Mouse (Mus musculus) cerebral cortex, adult 2 months (tissue): Measurements from ENCODE around the gene Akap13.

Experiments used
- WGBS: fragments of 180-500 bp; shearing (Covaris S2); methylation state at CpG from one replicate; pipeline ENCODE4 v1.1.7; 2018; 5-methylcytosine and 5-hydroxymethylcytosine counted together

Gene Akap13

DNA sequence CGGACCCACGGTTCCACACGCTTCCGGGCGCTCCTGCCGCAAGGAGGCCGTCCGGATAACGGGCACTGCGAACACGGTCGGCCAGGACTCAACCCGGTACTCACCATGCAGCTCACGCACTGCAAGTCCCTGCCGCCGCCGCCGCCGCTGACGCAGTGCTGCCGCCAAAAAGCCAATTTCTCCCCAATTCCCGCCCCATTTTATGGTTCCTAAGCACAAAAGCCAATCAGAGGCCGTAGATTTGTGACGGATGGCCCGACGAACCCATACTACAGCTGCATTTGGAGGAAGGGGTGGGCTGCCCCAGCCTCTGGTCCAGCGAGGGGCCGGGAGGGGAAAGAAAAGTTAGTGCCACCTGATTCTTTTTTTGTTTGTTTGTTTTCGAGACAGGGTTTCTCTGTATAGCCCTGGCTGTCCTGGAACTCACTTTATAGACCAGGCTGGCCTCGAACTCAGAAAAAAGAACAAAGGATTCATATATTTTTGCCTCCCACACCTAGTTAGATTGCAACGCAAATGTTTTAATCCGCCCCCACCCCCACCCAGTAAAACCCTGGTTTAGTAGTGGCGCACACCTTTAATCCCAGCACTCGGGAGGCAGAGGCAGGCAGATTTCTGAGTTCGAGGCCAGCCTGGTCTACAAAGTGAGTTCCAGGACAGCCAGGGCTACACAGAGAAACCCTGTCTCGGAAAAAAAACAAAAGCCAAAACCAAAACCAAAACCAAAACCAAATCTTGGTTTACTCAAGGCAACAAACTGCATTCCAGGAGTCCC is 326.8 kb downstream of the Akap13 start:
- 13% methylated on average over 36 of the region's 36 CpGs for WGBS

DNA sequence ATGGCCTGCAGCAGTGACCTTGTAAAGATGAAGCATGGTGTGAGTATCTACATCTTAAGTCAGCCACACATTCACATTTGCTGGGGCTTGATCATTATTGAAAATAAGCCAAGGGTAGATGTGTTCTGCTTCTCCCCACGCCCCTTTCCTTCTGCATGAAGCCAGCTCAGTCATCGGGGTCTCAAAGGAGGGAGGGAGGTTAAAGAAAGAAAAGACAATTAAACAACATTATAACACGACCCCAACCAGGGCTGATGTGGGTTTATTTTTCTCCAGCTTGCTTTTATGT is 327.3 kb downstream of the Akap13 start:
- 79% methylated on average over 3 of the region's 3 CpGs for WGBS

GRCm38 (mm10) chr7:75785388-75786328 is 330.3 kb downstream of the Akap13 start:
- 91% methylated on average over 14 of the region's 14 CpGs for WGBS

- WGBS: 53% methylated on average over 2 of the region's 2 CpGs
Observed at GRCm38 (mm10) chr7:75786812-75787211, 331.5 kb downstream of the Akap13 start.

DNA sequence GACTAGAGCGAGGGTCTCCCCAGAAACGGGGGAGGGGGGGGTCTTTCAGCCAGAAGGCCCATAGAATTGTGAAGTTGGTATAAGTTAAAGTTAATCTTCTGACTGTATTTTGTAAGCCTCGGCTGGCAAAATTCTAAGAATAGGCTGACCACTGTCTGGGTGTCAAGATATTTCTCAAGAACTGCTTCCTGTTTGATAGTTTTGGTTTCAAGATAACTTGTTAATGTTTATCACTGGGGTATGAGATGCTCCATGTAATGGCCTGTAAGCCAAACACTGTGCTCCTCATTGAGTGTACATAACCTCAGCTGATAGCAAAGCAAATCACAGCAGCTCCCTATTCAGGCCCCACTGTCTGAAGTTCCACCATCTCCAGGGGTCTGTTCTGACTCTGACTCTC is 332.0 kb downstream of the Akap13 start:
- WGBS: 75% methylated on average over 3 of the region's 3 CpGs

- 63% methylated on average over 4 of the region's 7 CpGs for WGBS
Observed at GRCm38 (mm10) chr7:75788069-75788800, 332.9 kb downstream of the Akap13 start.

DNA sequence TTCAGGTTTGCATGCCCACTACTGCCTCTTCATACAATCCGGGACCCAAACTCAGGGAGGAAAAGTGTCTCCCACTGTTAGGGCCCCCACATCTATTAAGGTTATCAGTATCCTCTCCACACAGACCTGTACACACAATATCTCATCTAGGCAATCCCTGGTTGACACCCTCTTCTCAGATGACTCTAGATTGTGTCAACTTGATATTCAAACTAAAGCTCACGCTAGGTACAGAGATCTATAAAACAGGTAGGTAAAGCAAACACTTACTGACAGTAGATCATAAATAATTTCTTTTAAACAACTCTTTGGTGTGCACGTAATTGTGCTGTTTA is 333.4 kb downstream of the Akap13 start:
- 90% methylated on average over 3 of the region's 3 CpGs for WGBS

DNA sequence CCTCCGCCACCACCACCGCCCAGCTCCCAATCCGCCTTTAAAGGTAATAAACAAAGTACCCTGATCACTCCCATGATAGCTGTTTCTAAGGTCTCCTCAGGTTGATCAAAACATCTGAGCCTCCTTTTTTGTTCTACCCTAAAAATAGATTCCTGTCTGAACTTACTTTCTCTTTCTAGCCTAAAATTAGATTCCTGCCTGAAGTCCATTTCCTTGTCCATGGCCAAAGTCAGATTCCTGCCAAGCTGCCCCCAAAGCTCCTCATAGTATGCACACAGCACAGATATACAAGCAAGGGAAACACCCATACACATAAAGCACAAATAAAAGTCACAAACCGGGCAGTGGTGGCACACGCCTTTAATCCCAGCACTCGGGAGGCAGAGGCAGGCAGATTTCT is 334.4 kb downstream of the Akap13 start:
- WGBS: 90% methylated on average over 6 of the region's 6 CpGs

DNA sequence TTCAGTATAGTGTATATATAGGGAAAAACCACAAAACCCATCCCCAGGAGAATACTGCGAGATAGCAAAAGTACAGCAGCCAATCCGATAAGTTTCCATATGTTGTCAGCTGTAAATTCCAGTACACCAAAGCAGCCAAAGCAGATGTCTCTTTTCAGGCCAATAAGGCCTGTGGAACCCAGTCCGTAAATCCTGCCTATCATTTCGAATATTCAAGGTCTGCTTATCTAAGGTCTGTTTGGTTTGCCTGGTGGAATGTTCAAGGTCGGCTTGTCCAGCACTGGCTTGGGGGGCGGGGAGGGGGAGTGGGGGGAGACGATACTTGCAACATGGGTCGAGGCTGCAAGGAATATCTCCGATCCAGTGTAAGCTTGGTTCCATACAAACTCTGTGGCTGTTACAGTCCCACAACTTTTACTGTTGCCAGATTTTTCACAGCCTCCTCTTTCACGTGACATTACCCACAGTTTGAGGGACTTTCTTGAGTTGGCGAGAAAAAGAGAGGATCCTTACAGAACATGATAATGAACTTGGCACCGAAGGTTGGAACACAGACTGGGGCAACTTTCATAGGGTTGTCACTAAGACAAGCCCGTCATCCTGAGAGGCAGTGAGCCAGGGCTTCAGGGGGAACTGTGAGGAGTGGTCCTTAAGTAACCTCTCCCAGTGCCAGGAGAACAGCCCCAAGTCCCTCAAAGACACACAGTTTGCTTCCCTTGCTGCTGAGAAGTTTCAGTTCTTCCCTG is 335.9 kb downstream of the Akap13 start:
- WGBS: 55% methylated on average over 13 of the region's 13 CpGs

DNA sequence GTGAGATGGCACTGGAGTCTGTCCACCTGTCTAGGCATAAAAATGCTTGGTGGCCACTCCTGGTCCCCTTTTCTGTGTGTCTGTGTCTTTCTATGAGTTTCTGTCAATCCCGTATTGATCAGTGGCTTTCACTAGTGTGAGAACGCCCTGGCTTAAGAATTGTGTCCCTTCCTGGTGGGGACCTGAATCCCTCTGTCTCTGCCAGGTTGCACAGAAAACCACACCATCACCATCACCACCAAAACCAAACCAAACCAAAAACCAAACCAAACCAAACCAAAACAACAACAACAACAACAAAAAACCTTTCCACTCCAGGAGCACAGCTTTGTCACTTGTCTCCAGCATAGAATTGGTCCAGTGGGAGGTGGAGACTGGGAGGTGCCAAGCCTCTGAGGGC is 337.8 kb downstream of the Akap13 start:
- 82% methylated on average over 2 of the region's 2 CpGs for WGBS

DNA sequence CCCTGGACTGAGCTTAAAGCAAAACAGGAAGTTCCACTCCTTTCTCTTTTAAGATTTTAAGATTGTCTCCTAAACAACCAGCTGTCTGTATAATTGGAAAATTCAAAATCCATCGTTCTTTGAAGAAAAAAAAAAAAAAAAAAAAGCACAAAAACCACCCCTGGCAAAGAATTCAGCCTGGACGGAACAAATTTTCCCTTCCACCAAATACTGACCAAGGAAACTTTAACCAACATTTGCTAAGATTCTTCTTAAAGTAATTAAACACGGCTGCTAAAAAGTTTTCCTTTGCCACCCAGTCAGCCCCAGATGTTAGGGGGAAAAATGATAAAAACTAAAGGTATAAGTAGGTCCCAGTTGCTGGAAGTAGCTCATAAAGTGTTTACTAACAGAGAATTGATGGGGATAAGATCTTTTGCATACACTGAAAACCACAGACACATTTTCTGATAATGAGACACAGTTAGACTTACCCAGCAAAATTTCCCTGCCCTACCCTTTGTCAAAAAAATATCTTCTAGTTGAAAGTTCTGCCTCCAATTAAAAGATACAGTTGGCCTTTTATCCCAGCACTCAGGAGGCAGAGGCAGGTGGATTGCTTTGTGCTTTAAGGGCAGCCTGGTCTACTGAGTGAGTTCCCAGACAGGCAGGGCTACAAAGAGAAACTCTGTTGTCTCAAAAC is 338.5 kb downstream of the Akap13 start:
- WGBS: 47% methylated on average over 3 of the region's 3 CpGs

DNA sequence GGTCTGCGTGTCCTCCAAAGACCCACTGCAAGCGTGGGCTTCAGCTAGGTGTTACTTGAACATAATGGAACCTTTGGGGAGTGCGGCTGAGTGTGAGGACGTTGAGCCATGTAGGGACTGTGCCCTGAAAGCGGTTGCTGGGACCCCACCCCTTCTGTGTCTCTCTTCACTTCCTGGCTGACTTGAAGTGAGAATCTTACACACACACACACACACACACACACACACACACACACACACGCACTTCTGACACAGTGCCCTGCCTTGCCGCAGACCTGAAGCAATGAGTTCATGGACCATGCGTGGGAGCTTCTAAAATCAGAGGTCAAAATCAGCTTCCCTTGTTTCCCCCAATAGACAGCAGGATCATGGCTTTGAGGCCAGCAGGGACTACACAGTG is 339.8 kb downstream of the Akap13 start:
- 92% methylated on average over 8 of the region's 8 CpGs for WGBS

GRCm38 (mm10) chr7:75796474-75796873 is 341.1 kb downstream of the Akap13 start:
- WGBS: 55% methylated on average over 9 of the region's 9 CpGs

DNA sequence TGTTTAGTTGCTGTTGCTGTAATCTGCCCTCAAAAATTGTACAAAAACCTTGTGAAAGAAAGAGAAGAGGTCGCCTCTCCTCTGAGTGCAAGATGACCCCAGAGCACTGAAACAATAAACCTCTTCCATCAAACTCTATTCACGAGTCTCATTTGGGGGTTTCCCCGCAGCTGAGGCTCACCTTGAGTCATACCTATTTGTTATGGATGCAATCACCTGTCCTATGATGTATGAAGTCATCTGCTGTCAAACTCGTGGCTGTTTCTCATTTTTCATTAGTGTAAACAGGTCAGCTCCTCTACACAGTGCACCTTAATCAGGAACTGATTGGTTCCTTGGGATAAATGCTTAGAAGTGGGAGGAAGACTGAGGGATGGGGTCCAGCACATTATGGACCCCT is 345.2 kb downstream of the Akap13 start:
- 90% methylated on average over 4 of the region's 4 CpGs for WGBS

DNA sequence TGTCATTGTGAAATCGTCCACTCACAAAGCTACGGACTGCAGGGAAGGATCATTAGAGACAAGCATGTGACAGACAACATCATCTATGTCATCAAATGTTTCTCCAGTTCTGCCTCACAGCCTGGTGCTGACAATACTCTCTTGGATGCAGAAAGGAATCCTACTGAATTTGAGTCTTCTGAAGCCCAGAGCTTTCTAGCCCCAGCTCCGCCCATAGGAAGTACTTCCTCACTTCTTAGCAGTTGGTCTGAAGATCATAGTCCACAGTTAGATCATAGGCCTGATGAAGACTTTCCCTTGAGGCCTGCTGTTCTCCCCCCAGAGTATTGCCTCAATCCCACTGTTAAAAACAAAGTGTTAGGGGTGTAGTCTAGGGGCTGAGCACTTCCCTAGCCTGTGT is 345.7 kb downstream of the Akap13 start:
- 84% methylated on average over 3 of the region's 3 CpGs for WGBS

- whole genome bisulfite sequencing: 95% methylated on average over 5 of the region's 5 CpGs
Observed at GRCm38 (mm10) chr7:75801621-75802358, 346.5 kb downstream of the Akap13 start.

- WGBS: 90% methylated on average over 3 of the region's 3 CpGs
Observed at GRCm38 (mm10) chr7:75802887-75803286, 347.6 kb downstream of the Akap13 start.
